Mouse (Mus musculus) cerebral cortex, adult 2 months (tissue): ENCODE results near the gene Cul9.

Experiments
- WGBS: fragments of 180-500 bp; shearing (Covaris S2); methylation state at CpG from one replicate; pipeline ENCODE4 v1.1.7; 2018; 5-methylcytosine and 5-hydroxymethylcytosine counted together

The Cul9 gene

GRCm38 (mm10) chr17:46502775-46503174 lies 43.4 kb downstream of the Cul9 start:
- 87% methylated on average over 2 of the region's 2 CpGs for WGBS

GRCm38 (mm10) chr17:46497956-46498355 lies 48.2 kb downstream of the Cul9 start:
- 54% methylated on average over 8 of the region's 8 CpGs for WGBS

GRCm38 (mm10) chr17:46496623-46497434 lies 49.4 kb downstream of the Cul9 start, which contains the start of gene Dnph1:
Dnph1 (plus strand) TSS chr17:46496711.
- under 1% methylated on average over 44 of the region's 44 CpGs for WGBS

- WGBS = 66% methylated on average over 5 of the region's 5 CpGs
Measured at GRCm38 (mm10) chr17:46495486-46495885, 50.7 kb downstream of the Cul9 start.

GRCm38 (mm10) chr17:46487431-46487830 lies 58.8 kb downstream of the Cul9 start, which contains the start of gene Ttbk1:
Ttbk1 (minus strand) TSS chr17:46487675.
- WGBS = 1% methylated on average over 29 of the region's 49 CpGs

- WGBS = 2% methylated on average over 22 of the region's 22 CpGs
Measured at GRCm38 (mm10) chr17:46486995-46487394, 59.2 kb downstream of the Cul9 start.

GRCm38 (mm10) chr17:46484461-46484875 lies 61.7 kb downstream of the Cul9 start:
- 9% methylated on average over 6 of the region's 6 CpGs for WGBS

GRCm38 (mm10) chr17:46484021-46484431 lies 62.2 kb downstream of the Cul9 start:
- WGBS = 3% methylated on average over 13 of the region's 13 CpGs

- 6% methylated on average over 16 of the region's 16 CpGs for WGBS
Measured at GRCm38 (mm10) chr17:46483561-46484001, 62.6 kb downstream of the Cul9 start.

- 88% methylated on average over 15 of the region's 15 CpGs for WGBS
Measured at GRCm38 (mm10) chr17:46477286-46477685, 68.9 kb downstream of the Cul9 start.

- 90% methylated on average over 8 of the region's 8 CpGs for WGBS
Measured at GRCm38 (mm10) chr17:46476601-46477000, 69.6 kb downstream of the Cul9 start.

GRCm38 (mm10) chr17:46467830-46468229 lies 78.4 kb downstream of the Cul9 start:
- WGBS = 56% methylated on average over 9 of the region's 9 CpGs

- WGBS = 86% methylated on average over 5 of the region's 5 CpGs
Measured at GRCm38 (mm10) chr17:46462226-46462625, 84.0 kb downstream of the Cul9 start.

- 48% methylated on average over 8 of the region's 8 CpGs for WGBS
Measured at GRCm38 (mm10) chr17:46461347-46461746, 84.8 kb downstream of the Cul9 start.

GRCm38 (mm10) chr17:46460673-46461072 lies 85.5 kb downstream of the Cul9 start:
- 27% methylated on average over 32 of the region's 32 CpGs for WGBS

GRCm38 (mm10) chr17:46458439-46458838 lies 87.7 kb downstream of the Cul9 start:
- WGBS = 54% methylated on average over 3 of the region's 3 CpGs

- WGBS = 38% methylated on average over 10 of the region's 10 CpGs
Measured at GRCm38 (mm10) chr17:46457791-46458190, 88.4 kb downstream of the Cul9 start.

- 7% methylated on average over 33 of the region's 33 CpGs for WGBS
Measured at GRCm38 (mm10) chr17:46455110-46455691, 91.0 kb downstream of the Cul9 start.

- 6% methylated on average over 9 of the region's 9 CpGs for WGBS
Measured at GRCm38 (mm10) chr17:46454539-46454938, 91.6 kb downstream of the Cul9 start.

GRCm38 (mm10) chr17:46453970-46454411 lies 92.2 kb downstream of the Cul9 start:
- 5% methylated on average over 26 of the region's 26 CpGs for WGBS

GRCm38 (mm10) chr17:46453302-46453948 lies 92.8 kb downstream of the Cul9 start:
- 32% methylated on average over 13 of the region's 13 CpGs for WGBS

GRCm38 (mm10) chr17:46452683-46453082 lies 93.5 kb downstream of the Cul9 start:
- WGBS = 66% methylated on average over 5 of the region's 5 CpGs
